8 mouse cellular contexts compared by ENCODE assay signal in genomic region chr11:6402515-6403510, GRCm38 (mm10). TPM values are rescaled to one million over a fixed set of nuclear protein-coding genes. Genes with fewer than 3 reads are reported as not detected.
DNase-seq lines count a peak whose midpoint lies in the region; ATAC-seq and TF ChIP-seq lines count a peak whose summit lies in the region.

No protein-coding gene starts in this region.

- H3K9ac ChIP-seq in forebrain, embryonic 11.5 days (ENCODE audit: low read length) = no peak overlapping the region
- no peak overlapping the region for H3K9ac ChIP-seq in forebrain, embryonic 15.5 days (replicated peaks)

- H3K4me1 ChIP-seq in forebrain, embryonic 11.5 days (replicated peaks; ENCODE audit: control insufficient read depth, insufficient read depth, low read length) = no peaks in the 10 kb centered on the region
- peaks cover 4% of the 10 kb centered on the region; the same call in 1 of the 2 replicates for H3K4me1 ChIP-seq in forebrain, embryonic 15.5 days
- H3K4me1 ChIP-seq in thymus, adult 2 months (replicated peaks; ENCODE audit: control insufficient read depth, insufficient read depth, low read length) = peaks cover 32% of the 10 kb centered on the region

- ATAC-seq in forebrain, embryonic 11.5 days (replicated peaks; ENCODE audit: low FRiP score) = 0 out of 2 replicates have a peak, but pooled peaks have one; percentile 13
- ATAC-seq in forebrain, embryonic 15.5 days (replicated peaks) = no peak
- peak; percentile 78 for ATAC-seq in megakaryocyte, adult 5-6 weeks (ENCODE audit: poor library complexity, severe bottlenecking)

- no peak overlapping the region for H3K4me2 ChIP-seq in forebrain, embryonic 11.5 days (ENCODE audit: low read depth, low read length, severe bottlenecking)
- no peak overlapping the region for H3K4me2 ChIP-seq in forebrain, embryonic 15.5 days (replicated peaks)

- H3K27ac ChIP-seq in forebrain, embryonic 11.5 days (ENCODE audit: low read depth, low read length) = no peak overlapping the region
- H3K27ac ChIP-seq in forebrain, embryonic 15.5 days (replicated peaks) = no peak overlapping the region
- no peak overlapping the region for H3K27ac ChIP-seq in thymus, adult 2 months (ENCODE audit: control insufficient read depth, insufficient read depth, low read length)

- peak; percentile 80 for DNase-seq in forebrain, embryonic 11.5 days (ENCODE audit: low spot score)
- peak; percentile 51 to 65 for DNase-seq in right cerebral cortex, adult 2 months (ENCODE audit: low spot score in 2 of 2)
- DNase-seq in right cerebral cortex, postnatal 36 days (ENCODE audit: low spot score in 2 of 2) = no peak
- DNase-seq in embryo, embryonic 10 days (ENCODE audit: low spot score) = peak; percentile 71
- DNase-seq in kidney, postnatal 25 days = peak; percentile 81 to 88
- DNase-seq in thymus, adult 2 months = peak; percentile 88

- peaks cover 41% of the 10 kb centered on the region for H3K36me3 ChIP-seq in forebrain, embryonic 11.5 days (ENCODE audit: control insufficient read depth, insufficient read depth, low read length)
- H3K36me3 ChIP-seq in forebrain, embryonic 15.5 days = peaks cover 88% of the 10 kb centered on the region
- peaks cover 55% of the 10 kb centered on the region for H3K36me3 ChIP-seq in thymus, adult 2 months (ENCODE audit: control insufficient read depth, insufficient read depth, low read length)

- no peaks in the 10 kb centered on the region for H3K9me3 ChIP-seq in forebrain, embryonic 11.5 days (ENCODE audit: control insufficient read depth, low read length)
- H3K9me3 ChIP-seq in forebrain, embryonic 15.5 days = no peaks in the 10 kb centered on the region

- H3K27me3 ChIP-seq in forebrain, embryonic 11.5 days (ENCODE audit: control insufficient read depth, insufficient read depth, low read length) = no peaks in the 10 kb centered on the region
- H3K27me3 ChIP-seq in forebrain, embryonic 15.5 days = no peaks in the 10 kb centered on the region
- H3K27me3 ChIP-seq in thymus, adult 2 months (ENCODE audit: control insufficient read depth, insufficient read depth, low read length) = no peaks in the 10 kb centered on the region

- no peak for TF ChIP-seq POLR2A in thymus, adult 2 months (IDR thresholded peaks at IDR 0.05; ENCODE audit: control insufficient read depth, extremely low read depth, insufficient read depth, low read length, poor library complexity)

- WGBS in forebrain, embryonic 11.5 days = 88% methylated on average over 19 of the region's 19 CpGs
- WGBS in forebrain, embryonic 15.5 days = 87% methylated on average over 19 of the region's 19 CpGs
- WGBS in thymus, adult 2 months = 86% methylated on average over 19 of the region's 19 CpGs

- TF ChIP-seq CTCF in thymus, adult 2 months (IDR thresholded peaks at IDR 0.05; ENCODE audit: borderline replicate concordance, control insufficient read depth, extremely low read depth, insufficient read depth, low read length, poor library complexity) = peak; percentile 92

- no peak overlapping the region for H3K4me3 ChIP-seq in forebrain, embryonic 11.5 days (ENCODE audit: low read depth, low read length)
- H3K4me3 ChIP-seq in forebrain, embryonic 15.5 days = no peak overlapping the region
- H3K4me3 ChIP-seq in thymus, adult 2 months (ENCODE audit: control insufficient read depth, insufficient read depth, low read length) = no peak overlapping the region

RNA-seq across cellular contexts. Expression of gene Ppia, which starts 12.4 kb away (rescaled TPM):
- 4,588 and 4,913 TPM in 2 replicates for polyA plus RNA-seq in forebrain, embryonic 11.5 days (2014; fragmentation: Nextera tagmentation; extraction: Ambion mirVana)
- 3,682 and 3,685 TPM in 2 replicates for polyA plus RNA-seq in forebrain, embryonic 15.5 days (2015; fragmentation: Nextera tagmentation; extraction: Ambion mirVana)
- total RNA-seq in megakaryocyte, adult 5-6 weeks (2015) = 3,541 and 3,784 TPM in 2 replicates
- 1,457 and 1,607 TPM in 2 replicates for total RNA-seq in megakaryocyte, adult 5-6 weeks (2017)
- 1,363 and 1,486 TPM in 2 replicates for polyA plus RNA-seq in thymus, adult 2 months (2012; rRNA removed)

RNA-seq across cellular contexts. Expression of gene Zmiz2, which starts 13.9 kb away (rescaled TPM):
- 22.3 and 28.9 TPM in 2 replicates for polyA plus RNA-seq in forebrain, embryonic 11.5 days (2014; fragmentation: Nextera tagmentation; extraction: Ambion mirVana)
- 38.7 and 38.8 TPM in 2 replicates for polyA plus RNA-seq in forebrain, embryonic 15.5 days (2015; fragmentation: Nextera tagmentation; extraction: Ambion mirVana)
- total RNA-seq in megakaryocyte, adult 5-6 weeks (2015) = 37.8 and 39.0 TPM in 2 replicates
- 7.9 and 12.6 TPM in 2 replicates for total RNA-seq in megakaryocyte, adult 5-6 weeks (2017)
- polyA plus RNA-seq in thymus, adult 2 months (2012; rRNA removed) = 137 and 187 TPM in 2 replicates

RNA-seq across cellular contexts. Expression of gene H2afv, which starts 41.4 kb away (rescaled TPM):
- 962 and 982 TPM in 2 replicates for polyA plus RNA-seq in forebrain, embryonic 11.5 days (2014; fragmentation: Nextera tagmentation; extraction: Ambion mirVana)
- polyA plus RNA-seq in forebrain, embryonic 15.5 days (2015; fragmentation: Nextera tagmentation; extraction: Ambion mirVana) = 576 and 626 TPM in 2 replicates
- total RNA-seq in megakaryocyte, adult 5-6 weeks (2015) = 235 and 240 TPM in 2 replicates
- total RNA-seq in megakaryocyte, adult 5-6 weeks (2017) = 173 and 184 TPM in 2 replicates
- polyA plus RNA-seq in thymus, adult 2 months (2012; rRNA removed) = 163 and 178 TPM in 2 replicates

Comparison
In these comparisons a context has a peak if more than half of its experiments do, and no peak if none do; other contexts are left out.
1. DNase-seq: peak in forebrain, embryonic 11.5 days (single experiment), right cerebral cortex, adult 2 months (2 of 2), embryo, embryonic 10 days (single experiment), kidney, postnatal 25 days (2 of 2) and thymus, adult 2 months (single experiment); none in right cerebral cortex, postnatal 36 days (0 of 2).